Mouse (Mus musculus): ENCODE results near the gene Ubash3b. TPM values are rescaled to one million over a fixed set of nuclear protein-coding genes. Genes with fewer than 3 reads are reported as not detected.

Ubash3b gene
- polyA plus RNA-seq, 1 experiment = 85.5 TPM

- Histone ChIP-seq H3K9me3 (no peaks in the 10 kb centered on the region), H3K4me1 (peaks cover 100% of the 10 kb centered on the region), H3K4me3 (replicated peaks) (peak overlapping the region; percentile 88), H3K27me3 (replicated peaks) (no peaks in the 10 kb centered on the region), H3K36me3 (replicated peaks; ENCODE audit: low read length) (peaks cover 86% of the 10 kb centered on the region)
- TF ChIP-seq GATA1 (IDR thresholded peaks at IDR 0.05; ENCODE audit: borderline replicate concordance, low read length) = no peak
These were observed 78.0 kb downstream of the Ubash3b start for GRCm38 (mm10) chr9:41083386-41084055.

GRCm38 (mm10) chr9:41082891-41083290, 78.6 kb downstream of the Ubash3b start:
- H3K9me3 ChIP-seq = no peaks in the 10 kb centered on the region
- peak overlapping the region; percentile 44 for H3K4me3 ChIP-seq (replicated peaks)
- H3K4me1 ChIP-seq = peaks cover 100% of the 10 kb centered on the region
- H3K36me3 ChIP-seq (replicated peaks; ENCODE audit: low read length) = peaks cover 87% of the 10 kb centered on the region
- no peak for TF ChIP-seq GATA1 (IDR thresholded peaks at IDR 0.05; ENCODE audit: borderline replicate concordance, low read length)
- TF ChIP-seq FLI1 (IDR thresholded peaks at IDR 0.05; ENCODE audit: low read length) = no peak
- no peaks in the 10 kb centered on the region for H3K27me3 ChIP-seq (replicated peaks)

- Histone ChIP-seq H3K4me1 (peaks cover 100% of the 10 kb centered on the region), H3K4me3 (replicated peaks) (peak overlapping the region; percentile 46), H3K27me3 (replicated peaks) (no peaks in the 10 kb centered on the region), H3K9me3 (no peaks in the 10 kb centered on the region), H3K36me3 (replicated peaks; ENCODE audit: low read length) (peaks cover 88% of the 10 kb centered on the region)
- TF ChIP-seq FLI1 (IDR thresholded peaks at IDR 0.05; ENCODE audit: low read length) = no peak
- TF ChIP-seq GATA1 (IDR thresholded peaks at IDR 0.05; ENCODE audit: borderline replicate concordance, low read length) = no peak
These were observed 80.6 kb downstream of the Ubash3b start for GRCm38 (mm10) chr9:41080877-41081276.

- Histone ChIP-seq H3K27me3 (replicated peaks) (no peaks in the 10 kb centered on the region), H3K36me3 (replicated peaks; ENCODE audit: low read length) (peaks cover 87% of the 10 kb centered on the region), H3K4me3 (replicated peaks) (peak overlapping the region; percentile 65), H3K4me1 (peaks cover 100% of the 10 kb centered on the region), H3K9me3 (no peaks in the 10 kb centered on the region)
- no peak for TF ChIP-seq GATA1 (IDR thresholded peaks at IDR 0.05; ENCODE audit: borderline replicate concordance, low read length)
- no peak for TF ChIP-seq FLI1 (IDR thresholded peaks at IDR 0.05; ENCODE audit: low read length)
These were observed 81.9 kb downstream of the Ubash3b start for GRCm38 (mm10) chr9:41079428-41080155.

GRCm38 (mm10) chr9:41078198-41078597, 83.3 kb downstream of the Ubash3b start:
- no peaks in the 10 kb centered on the region for H3K27me3 ChIP-seq (replicated peaks)
- peak overlapping the region; percentile 20 for H3K4me3 ChIP-seq (replicated peaks)
- H3K9me3 ChIP-seq = no peaks in the 10 kb centered on the region
- peaks cover 96% of the 10 kb centered on the region for H3K4me1 ChIP-seq
- H3K36me3 ChIP-seq (replicated peaks; ENCODE audit: low read length) = peaks cover 80% of the 10 kb centered on the region
- TF ChIP-seq GATA1 (IDR thresholded peaks at IDR 0.05; ENCODE audit: borderline replicate concordance, low read length) = no peak
- no peak for TF ChIP-seq FLI1 (IDR thresholded peaks at IDR 0.05; ENCODE audit: low read length)

GRCm38 (mm10) chr9:41076150-41076549, 85.3 kb downstream of the Ubash3b start:
- Histone ChIP-seq H3K9me3 (no peaks in the 10 kb centered on the region), H3K4me3 (replicated peaks) (no peak overlapping the region), H3K36me3 (replicated peaks; ENCODE audit: low read length) (peaks cover 60% of the 10 kb centered on the region), H3K4me1 (peaks cover 93% of the 10 kb centered on the region), H3K27me3 (replicated peaks) (no peaks in the 10 kb centered on the region)
- TF ChIP-seq GATA1 (IDR thresholded peaks at IDR 0.05; ENCODE audit: borderline replicate concordance, low read length) = no peak
- no peak for TF ChIP-seq FLI1 (IDR thresholded peaks at IDR 0.05; ENCODE audit: low read length)

GRCm38 (mm10) chr9:41075528-41075927, 86.0 kb downstream of the Ubash3b start:
- peaks cover 60% of the 10 kb centered on the region for H3K36me3 ChIP-seq (replicated peaks; ENCODE audit: low read length)
- H3K4me3 ChIP-seq (replicated peaks) = no peak overlapping the region
- no peaks in the 10 kb centered on the region for H3K9me3 ChIP-seq
- TF ChIP-seq FLI1 (IDR thresholded peaks at IDR 0.05; ENCODE audit: low read length) (no peak), GATA1 (IDR thresholded peaks at IDR 0.05; ENCODE audit: borderline replicate concordance, low read length) (no peak)
- no peaks in the 10 kb centered on the region for H3K27me3 ChIP-seq (replicated peaks)
- peaks cover 93% of the 10 kb centered on the region for H3K4me1 ChIP-seq

- Histone ChIP-seq H3K36me3 (replicated peaks; ENCODE audit: low read length) (peaks cover 62% of the 10 kb centered on the region), H3K27me3 (replicated peaks) (no peaks in the 10 kb centered on the region), H3K4me1 (peaks cover 93% of the 10 kb centered on the region), H3K4me3 (replicated peaks) (peak overlapping the region; percentile 92), H3K9me3 (no peaks in the 10 kb centered on the region)
- TF ChIP-seq GATA1 (IDR thresholded peaks at IDR 0.05; ENCODE audit: borderline replicate concordance, low read length) (peak; percentile 75; the same call in 1 of the 3 replicates), FLI1 (IDR thresholded peaks at IDR 0.05; ENCODE audit: low read length) (peak; percentile 76; the same call in 1 of the 2 replicates)
These were observed 88.1 kb downstream of the Ubash3b start for GRCm38 (mm10) chr9:41073196-41074009.

GRCm38 (mm10) chr9:41072786-41073185, 88.7 kb downstream of the Ubash3b start:
- Histone ChIP-seq H3K9me3 (no peaks in the 10 kb centered on the region), H3K4me1 (peaks cover 93% of the 10 kb centered on the region), H3K36me3 (replicated peaks; ENCODE audit: low read length) (peaks cover 62% of the 10 kb centered on the region), H3K4me3 (replicated peaks) (peak overlapping the region; percentile 92), H3K27me3 (replicated peaks) (no peaks in the 10 kb centered on the region)
- TF ChIP-seq FLI1 (IDR thresholded peaks at IDR 0.05; ENCODE audit: low read length) = no peak
- no peak for TF ChIP-seq GATA1 (IDR thresholded peaks at IDR 0.05; ENCODE audit: borderline replicate concordance, low read length)

Measured in megakaryocyte, embryonic 14.5 days (primary cell).